Mouse (Mus musculus) midbrain, embryonic 16.5 days (tissue): ENCODE measurements at regions not wholly inside any gene's neighbourhood (a gene's known extent, or its start where the extent isn't known, plus 50 kb on each side); places are given as distances from the start of the nearest gene placed in this dataset.
"Not testable (repeated sequence)": the region's sequence is repeated elsewhere in the genome, so short reads cannot be mapped to it uniquely, and the experiment has no call there.

Experiments
- ATAC-seq: fragments of 200-750 bp; cut with Nextera tagmentation; 2 replicates; pipeline ENCODE4 v1.8.0; 2017; ENCODE audit warnings: moderate TSS enrichment
- H3K27ac ChIP-seq: fragments of 300-500 bp; sonication (generic); 2 replicates; pipeline ENCODE4 v1.5.1; 2014; ENCODE audit warnings: mild to moderate bottlenecking, low read length, mixed read lengths
- H3K27me3 ChIP-seq: fragments of 300-500 bp; sonication (generic); 2 replicates; pipeline ENCODE4 v1.6.1; 2014; ENCODE audit warnings: low read depth, low read length, mixed read lengths; ENCODE audit not compliant: control insufficient read depth, insufficient read depth
- H3K36me3 ChIP-seq: fragments of 300-500 bp; sonication (generic); 2 replicates; pipeline ENCODE4 v1.6.1; 2014; ENCODE audit warnings: mild to moderate bottlenecking, low read length, moderate library complexity, mixed read lengths; ENCODE audit not compliant: control insufficient read depth, insufficient read depth
- H3K4me1 ChIP-seq: fragments of 300-500 bp; sonication (generic); 2 replicates; pipeline ENCODE4 v1.6.1; 2014; ENCODE audit warnings: mild to moderate bottlenecking, low read length, mixed read lengths; ENCODE audit not compliant: control insufficient read depth, insufficient read depth
- H3K4me2 ChIP-seq: fragments of 300-500 bp; sonication (generic); 2 replicates; pipeline ENCODE4 v1.6.1; 2014; ENCODE audit warnings: mild to moderate bottlenecking, low read length, mixed read lengths
- H3K4me3 ChIP-seq: fragments of 300-500 bp; sonication (generic); 2 replicates; pipeline ENCODE4 v1.5.1; 2014; ENCODE audit warnings: low read depth, mild to moderate bottlenecking, low read length, moderate library complexity, mixed read lengths
- H3K9ac ChIP-seq: fragments of 300-500 bp; sonication (generic); 2 replicates; pipeline ENCODE4 v1.6.1; 2014; ENCODE audit warnings: low read depth, low read length, mixed read lengths
- H3K9me3 ChIP-seq: fragments of 300-500 bp; sonication (generic); replicated peaks from 2 replicates; pipeline ENCODE4 v1.6.1; 2014; ENCODE audit warnings: mild to moderate bottlenecking, low read length, mixed read lengths; ENCODE audit not compliant: control insufficient read depth, poor library complexity, severe bottlenecking
- WGBS: fragments of 180-500 bp; shearing (Covaris S2); extraction: QIAGEN DNeasy Blood & Tissue Kit; methylation state at CpG from one replicate; pipeline ENCODE4 v1.1.7; 2014; 5-methylcytosine and 5-hydroxymethylcytosine counted together

DNA sequence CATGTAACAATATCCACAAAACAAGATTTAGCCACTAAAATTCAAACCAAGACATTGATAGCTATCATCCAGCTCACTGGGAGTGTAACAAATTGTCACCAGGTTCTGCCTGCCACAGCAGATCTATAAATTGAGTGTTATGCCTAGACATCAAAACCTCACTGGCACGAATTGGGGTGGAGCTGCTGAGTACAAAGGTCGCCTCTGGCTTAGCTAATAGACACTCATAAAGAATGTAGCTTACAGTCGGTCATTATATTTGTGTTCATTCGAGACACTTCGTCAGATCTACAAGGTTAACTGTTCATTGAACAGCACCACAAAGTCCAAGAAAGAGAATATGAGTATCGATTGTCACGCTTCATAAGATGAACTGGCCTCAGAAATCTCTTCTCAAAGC lies 1121.3 kb downstream of the Galc start:
- H3K27ac ChIP-seq, result no peak overlapping the region
- no peaks in the 10 kb centered on the region for H3K9me3 ChIP-seq
- H3K9ac ChIP-seq, result no peak overlapping the region
- H3K4me3 ChIP-seq, result no peak overlapping the region
- 77% methylated on average over 7 of the region's 7 CpGs for WGBS
- no peak for ATAC-seq
- H3K4me2 ChIP-seq, result no peak overlapping the region
- no peaks in the 10 kb centered on the region for H3K27me3 ChIP-seq
- no peaks in the 10 kb centered on the region for H3K4me1 ChIP-seq
- no peaks in the 10 kb centered on the region for H3K36me3 ChIP-seq

DNA sequence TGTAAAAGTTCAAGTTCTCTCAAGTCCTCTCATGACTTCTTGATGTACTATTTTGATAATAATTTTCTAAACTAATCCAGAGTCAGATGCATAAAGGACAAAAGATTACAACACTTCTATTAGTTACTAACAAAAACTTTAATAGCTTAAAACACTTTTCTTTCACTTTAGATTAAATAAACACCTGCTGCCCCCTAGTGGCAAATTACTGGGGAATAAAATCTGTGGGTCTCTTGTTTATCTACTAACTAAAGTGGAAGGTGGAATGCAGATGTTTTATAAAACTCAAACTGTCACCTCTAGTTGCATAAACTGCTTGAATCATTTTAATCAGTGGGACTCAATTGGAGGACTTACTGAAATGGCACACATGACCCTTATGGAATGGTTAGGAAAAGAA lies 1129.0 kb downstream of the Galc start:
- no peak for ATAC-seq
- no peak overlapping the region for H3K9ac ChIP-seq
- no peaks in the 10 kb centered on the region for H3K27me3 ChIP-seq
- H3K4me1 ChIP-seq, result no peaks in the 10 kb centered on the region
- H3K36me3 ChIP-seq, result no peaks in the 10 kb centered on the region
- no peak overlapping the region for H3K27ac ChIP-seq
- H3K4me3 ChIP-seq, result no peak overlapping the region
- no peak overlapping the region for H3K4me2 ChIP-seq
- no peaks in the 10 kb centered on the region for H3K9me3 ChIP-seq

DNA sequence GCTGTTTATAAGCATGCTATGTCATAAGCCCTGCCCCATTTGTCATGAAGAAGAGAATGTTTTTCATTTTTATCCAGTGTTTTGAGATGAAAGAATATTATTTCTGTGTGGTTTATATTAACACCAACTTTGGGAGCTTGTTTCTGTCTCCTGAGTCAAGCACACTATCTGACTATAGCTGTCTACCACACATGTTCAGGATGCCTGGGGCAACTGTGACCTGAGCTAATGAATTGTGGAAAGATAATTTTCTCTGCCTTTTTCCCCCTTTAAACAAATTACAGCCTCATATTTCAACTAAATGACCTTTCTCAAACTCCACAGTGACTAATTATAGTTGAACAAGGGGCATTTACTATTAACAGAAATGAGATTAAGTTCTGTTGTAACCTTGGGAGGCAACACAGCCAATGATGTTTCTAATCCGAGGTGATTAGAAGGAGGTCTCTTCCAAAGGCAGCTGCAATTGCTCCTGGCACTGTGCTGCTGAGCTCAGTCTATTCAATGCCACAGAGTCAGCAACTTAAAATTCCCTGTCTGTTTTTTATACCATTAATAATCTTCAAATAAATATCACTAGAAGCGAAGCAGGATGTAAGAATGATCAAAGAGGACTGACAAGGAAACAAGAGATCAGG lies 1168.6 kb downstream of the Galc start:
- no peaks in the 10 kb centered on the region for H3K36me3 ChIP-seq
- no peak overlapping the region for H3K9ac ChIP-seq
- ATAC-seq, result peak; percentile 51; the same call in 1 of the 2 replicates
- no peak overlapping the region for H3K27ac ChIP-seq
- no peaks in the 10 kb centered on the region for H3K27me3 ChIP-seq
- H3K9me3 ChIP-seq, result no peaks in the 10 kb centered on the region
- H3K4me2 ChIP-seq, result no peak overlapping the region
- no peak overlapping the region for H3K4me3 ChIP-seq
- H3K4me1 ChIP-seq, result no peaks in the 10 kb centered on the region
- WGBS, result 36% methylated on average over 2 of the region's 2 CpGs

DNA sequence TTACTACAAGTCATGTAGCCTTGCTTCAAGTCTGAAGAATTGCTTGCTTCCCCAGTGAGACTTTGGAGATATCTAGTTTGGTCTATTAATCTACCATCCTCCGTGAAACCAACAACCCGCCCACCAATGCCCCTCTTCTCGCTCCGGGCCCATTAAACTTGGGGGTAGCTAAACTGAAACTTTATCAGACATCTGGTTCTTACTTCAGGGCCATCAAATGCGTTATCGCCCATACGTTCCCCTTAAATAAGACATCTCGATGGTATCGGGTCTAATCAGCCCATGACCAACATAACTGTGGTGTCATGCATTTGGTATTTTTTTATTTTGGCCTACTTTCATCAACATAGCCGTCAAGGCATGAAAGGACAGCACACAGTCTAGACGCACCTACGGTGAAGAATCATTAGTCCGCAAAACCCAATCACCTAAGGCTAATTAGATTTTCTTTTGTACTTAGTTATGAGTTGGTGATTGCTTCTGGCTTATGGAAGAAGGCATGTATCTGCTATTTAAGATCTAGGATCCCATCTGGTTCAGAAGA lies 1197.8 kb downstream of the Galc start:
- WGBS, result 78% methylated on average over 10 of the region's 13 CpGs
- H3K9ac ChIP-seq, H3K36me3 ChIP-seq, H3K4me1 ChIP-seq, H3K4me2 ChIP-seq, H3K9me3 ChIP-seq, H3K4me3 ChIP-seq, H3K27me3 ChIP-seq, H3K27ac ChIP-seq: not testable (repeated sequence)
- ATAC-seq, result peak; percentile 100

DNA sequence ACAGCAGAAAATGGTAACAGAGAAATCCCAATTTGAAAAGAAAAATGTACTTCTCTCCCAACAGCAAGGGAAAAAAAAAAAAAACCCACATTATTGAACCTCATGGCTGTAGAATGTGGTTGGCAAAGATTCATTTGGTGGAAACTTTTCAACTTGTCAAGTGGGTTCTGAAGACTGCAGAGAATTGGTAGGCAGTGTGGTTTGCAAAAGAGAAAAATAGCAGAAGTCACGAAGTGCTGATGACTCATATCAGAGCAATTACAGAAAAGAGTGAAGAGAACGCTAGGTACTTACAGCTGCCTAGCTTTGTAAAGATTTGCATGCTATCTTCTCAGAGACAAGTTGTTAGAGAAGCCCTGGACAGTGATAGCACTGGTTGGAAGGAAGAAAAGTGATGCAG lies 1211.6 kb downstream of the Galc start:
- no peak overlapping the region for H3K9ac ChIP-seq

More for the DNA sequence above, 1211.6 kb downstream of the Galc start:
- ATAC-seq, result no peak
- no peaks in the 10 kb centered on the region for H3K27me3 ChIP-seq
- 90% methylated on average over 2 of the region's 2 CpGs for WGBS
- H3K4me3 ChIP-seq, result no peak overlapping the region
- H3K4me1 ChIP-seq, result no peaks in the 10 kb centered on the region
- no peaks in the 10 kb centered on the region for H3K36me3 ChIP-seq
- no peak overlapping the region for H3K27ac ChIP-seq
- no peak overlapping the region for H3K4me2 ChIP-seq
- 0 out of 2 replicates have a peak, but pooled peaks cover 2% of the 10 kb centered on the region for H3K9me3 ChIP-seq
